Comparison of ENCODE assay signal across 11 mouse cellular contexts in the genomic region with DNA sequence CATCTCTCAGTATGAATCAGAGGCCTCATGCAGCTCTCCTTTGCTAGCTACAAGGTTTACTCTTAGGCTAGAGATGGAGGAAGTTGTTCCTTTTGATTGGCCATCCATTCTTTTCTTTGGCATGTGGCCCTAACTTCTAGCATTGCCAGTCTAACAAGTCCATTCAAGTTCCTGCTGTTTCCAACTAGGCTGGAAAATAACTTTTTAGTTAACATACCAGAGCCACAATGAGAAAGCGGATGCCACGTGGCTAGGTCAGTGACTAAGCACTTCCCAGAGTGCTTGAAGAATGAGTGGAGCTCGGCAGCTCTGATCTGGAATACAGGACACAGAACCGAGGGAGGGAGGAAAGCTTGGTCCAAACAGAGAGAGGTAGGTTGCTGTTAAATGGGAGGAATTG. TPM values are rescaled to one million over a fixed set of nuclear protein-coding genes. Genes with fewer than 3 reads are reported as not detected.
DNase-seq lines count a peak whose midpoint lies in the region; ATAC-seq and TF ChIP-seq lines count a peak whose summit lies in the region.
"Had no signal": no experiment of that assay in that cellular context is flagged by ENCODE, and none has a peak within 500 bp of the region (broad histone marks: within the 10 kb centered on the region; RNA-seq: fewer than 3 reads in every experiment).

No protein-coding gene starts in this region.

- H3K27me3 ChIP-seq in Patski, result no peaks in the 10 kb centered on the region
- no peaks in the 10 kb centered on the region for H3K27me3 ChIP-seq in kidney, postnatal 0 days (ENCODE audit: insufficient read depth, low read length)
- H3K27me3 ChIP-seq in small intestine, adult 2 months (ENCODE audit: control insufficient read depth, insufficient read depth, low read length), result no peaks in the 10 kb centered on the region
- no peaks in the 10 kb centered on the region for H3K27me3 ChIP-seq in liver, embryonic 12.5 days (replicated peaks)

- no peak overlapping the region for H3K4me3 ChIP-seq in kidney, postnatal 0 days (replicated peaks; ENCODE audit: low read depth, low read length)
- peak overlapping the region; percentile 1; the same call in 1 of the 2 replicates for H3K4me3 ChIP-seq in small intestine, adult 2 months (ENCODE audit: low read depth, low read length)
- H3K4me3 ChIP-seq in liver, embryonic 12.5 days, result no peak overlapping the region

- POLR2A ChIA-PET in Patski (lab: Charles Lee), result interaction anchor here (0.6 kb wide), 1 partner anchor 9 kb away, joined by 3 read pairs; no protein-coding TSS in a partner anchor

- ATAC-seq in Patski, result peak; percentile 91
- ATAC-seq in kidney, postnatal 0 days (replicated peaks; ENCODE audit: low FRiP score, low read depth), result no peak
- ATAC-seq in liver, embryonic 12.5 days, result no peak
- ATAC-seq: inflammation-experienced regulatory T-cells, adult 6 months; midbrain, embryonic 16.5 days had no signal

- DNase-seq in kidney, adult 18-20 months, result peak; percentile 64
- DNase-seq in kidney, postnatal 10 days, result no peak
- peak; percentile 84 for DNase-seq in Patski (ENCODE audit: low read depth, low spot score)
- DNase-seq in kidney, postnatal 0 days (ENCODE audit: low spot score), result peak; percentile 8
- DNase-seq in right cerebral cortex, postnatal 36 days (ENCODE audit: low spot score in 2 of 2), result no peak
- no peak for DNase-seq in left cerebral cortex, adult 18-20 months (ENCODE audit: low spot score in 2 of 2)

- TF ChIP-seq CTCF in Patski (IDR thresholded peaks at IDR 0.05), result no peak
- TF ChIP-seq CTCF in kidney, postnatal 0 days (IDR thresholded peaks at IDR 0.05; ENCODE audit: low read depth), result no peak
- TF ChIP-seq CTCF in small intestine, adult 2 months (IDR thresholded peaks at IDR 0.05; ENCODE audit: extremely low read depth, insufficient read length, insufficient replicate concordance, low read depth, low read length), result no peak

- no peak for TF ChIP-seq POLR2A in small intestine, adult 2 months (IDR thresholded peaks at IDR 0.05; ENCODE audit: low read depth, low read length)

- CTCF ChIA-PET in Patski (lab: Charles Lee), result interaction anchor here (0.9 to 2.0 kb wide), 3 partner anchors 10 to 130 kb away, joined by 3 to 10 read pairs (median 3); no protein-coding TSS in a partner anchor

- no peak overlapping the region for H3K27ac ChIP-seq in kidney, postnatal 0 days
- H3K27ac ChIP-seq in small intestine, adult 2 months (ENCODE audit: insufficient read depth, low read depth, low read length), result peak overlapping the region; percentile 95
- H3K27ac ChIP-seq in liver, embryonic 12.5 days, result no peak overlapping the region

- 77% methylated on average over 4 of the region's 4 CpGs for WGBS in kidney, postnatal 0 days
- WGBS in small intestine, adult 2 months, result 21% methylated on average over 4 of the region's 4 CpGs
- WGBS in liver, embryonic 12.5 days (ENCODE audit: insufficient replicate concordance), result 66% methylated on average over 4 of the region's 4 CpGs

- in situ Hi-C loops in Patski (cut with MboI; ENCODE audit: low pct_unique_long_range_greater_than_20kb), result no loop called here

- H3K36me3 ChIP-seq in kidney, postnatal 0 days (ENCODE audit: insufficient read depth, low read length), result peaks cover 28% of the 10 kb centered on the region; the same call in 1 of the 2 replicates
- peaks cover 6% of the 10 kb centered on the region; the same call in 1 of the 2 replicates for H3K36me3 ChIP-seq in small intestine, adult 2 months (ENCODE audit: control insufficient read depth, insufficient read depth, low read length)
- peaks cover 64% of the 10 kb centered on the region for H3K36me3 ChIP-seq in liver, embryonic 12.5 days
- H3K36me3 ChIP-seq: G1E had no signal

- no peak overlapping the region for H3K4me2 ChIP-seq in kidney, postnatal 0 days (ENCODE audit: low read length)
- no peak overlapping the region for H3K4me2 ChIP-seq in liver, embryonic 12.5 days

- H3K4me1 ChIP-seq in kidney, postnatal 0 days (replicated peaks; ENCODE audit: insufficient read depth, low read length), result no peaks in the 10 kb centered on the region
- H3K4me1 ChIP-seq in small intestine, adult 2 months (ENCODE audit: control insufficient read depth, insufficient read depth, insufficient read length, low read length), result peaks cover 11% of the 10 kb centered on the region; the same call in 1 of the 2 replicates
- H3K4me1 ChIP-seq in liver, embryonic 12.5 days, result no peaks in the 10 kb centered on the region

- no peak overlapping the region for H3K9ac ChIP-seq in kidney, postnatal 0 days (ENCODE audit: low read depth, low read length)
- H3K9ac ChIP-seq in liver, embryonic 12.5 days, result no peak overlapping the region

- no peaks in the 10 kb centered on the region for H3K9me3 ChIP-seq in kidney, postnatal 0 days (replicated peaks; ENCODE audit: low read length)
- no peaks in the 10 kb centered on the region for H3K9me3 ChIP-seq in liver, embryonic 12.5 days (replicated peaks)
- H3K9me3 ChIP-seq: G1E had no signal

RNA-seq across cellular contexts. Expression of gene Slfnl1, which starts 14.7 kb away (rescaled TPM):
- 0.64 TPM for polyA plus RNA-seq in Patski (2021)
- polyA plus RNA-seq in kidney, postnatal 0 days (2015; fragmentation: Nextera tagmentation; extraction: Ambion mirVana), result not detected in 2 replicates
- polyA plus RNA-seq in small intestine, adult 2 months (2012; rRNA removed), result not detected in 2 replicates
- polyA plus RNA-seq in liver, embryonic 12.5 days (2016; fragmentation: Nextera tagmentation; extraction: Ambion mirVana), result not detected in 2 replicates
- total RNA-seq in left cerebral cortex, adult 18-20 months (2021), result under 1 TPM in 1 of 2 experiments, not detected in 1; 0.19 TPM
- total RNA-seq: G1E had no signal
- polyA plus RNA-seq: G1E; inflammation-experienced regulatory T-cells, adult 6 months; midbrain, embryonic 16.5 days had no signal

RNA-seq across cellular contexts. Expression of gene Ctps, which starts 52.7 kb away (rescaled TPM):
- 130 TPM for polyA plus RNA-seq in Patski (2021)
- 42.4 and 48.5 TPM in 2 replicates for polyA plus RNA-seq in kidney, postnatal 0 days (2015; fragmentation: Nextera tagmentation; extraction: Ambion mirVana)
- polyA plus RNA-seq in small intestine, adult 2 months (2012; rRNA removed), result 1.5 and 1.9 TPM in 2 replicates
- polyA plus RNA-seq in liver, embryonic 12.5 days (2016; fragmentation: Nextera tagmentation; extraction: Ambion mirVana), result 75.0 and 75.8 TPM in 2 replicates
- 10 to 100 TPM; 39.8 to 43.2 TPM for total RNA-seq in left cerebral cortex, adult 18-20 months (2021)

Comparison
In these comparisons a context has a peak if more than half of its experiments do, and no peak if none do; other contexts are left out.
1. DNase-seq: peak in kidney, adult 18-20 months (single experiment), Patski (single experiment) and kidney, postnatal 0 days (single experiment); none in kidney, postnatal 10 days (single experiment), right cerebral cortex, postnatal 36 days (0 of 2) and left cerebral cortex, adult 18-20 months (0 of 2).
2. RNA of gene Ctps, which starts 52.7 kb away (polyA plus RNA-seq): 130 TPM in Patski (single experiment), 75.0 to 75.8 TPM in liver, embryonic 12.5 days and 42.4 to 48.5 TPM in kidney, postnatal 0 days; 1.5 to 1.9 TPM in small intestine, adult 2 months; every median in the first group is over 10 times any median in the second.